Mouse (Mus musculus) neural tube, embryonic 13.5 days (tissue): ENCODE results near the gene Huwe1. TPM values are rescaled to one million over a fixed set of nuclear protein-coding genes. Genes with fewer than 3 reads are reported as not detected.

Experiments used
- microRNA counts: library from miRNA; unstranded; fragments of <30 nt; microRNA quantifications from one replicate; lab custom pipeline; 2016
- microRNA-seq: library from miRNA; unstranded; fragments of <30 nt; microRNA quantifications from one replicate; pipeline ENCODE4, GENCODE M21; 2016
- polyA plus RNA-seq: library from polyadenylated mRNA; unstranded; fragments of >200 nt; fragmentation: Nextera tagmentation; extraction: Ambion mirVana; gene quantifications from 2 replicates; pipeline ENCODE4 v1.2.1, GENCODE M21; 2015

Gene Huwe1
- polyA plus RNA-seq, 1 experiment from 2014 or later, result 54.9 TPM

MicroRNA genes within 50 kb of the gene (microRNA counts, 519-probe panel; counts per million panel counts)
- 4,059 counts per million, percentile 66 among the panel's probes with 10 or more counts for microRNA mmu-miR-98 (lab: Ali Mortazavi, UCI)

Small RNA genes lying within 50 kb of the gene (microRNA-seq; reads per million reads assigned to microRNA genes)
- gene Mir3113 (not detected), gene Mir98 (2,342 reads per million, percentile 86 among the genes with 10 or more reads in this experiment), gene Mirlet7f-2 (845 reads per million, percentile 79 among the genes with 10 or more reads in this experiment)

Other genes with a start within 250 kb of the Huwe1 start
- gene Hsd17b10, start 201.0 kb downstream of the Huwe1 start, polyA plus RNA-seq, result 137 and 145 TPM in 2 replicates
- 1.6 and 2.6 TPM in 2 replicates for gene Ribc1, start 215.5 kb downstream of the Huwe1 start, polyA plus RNA-seq
- 87.5 and 97.5 TPM in 2 replicates for gene Smc1a, start 215.6 kb downstream of the Huwe1 start, polyA plus RNA-seq